Mouse (Mus musculus) embryonic stem cell, embryonic (primary cell): Measurements from ENCODE around the gene Gfral.

Experiments
- CTCF ChIA-PET, 4 experiments: fragments of 300-600 bp in 2 of 4; fragments of 350-600 bp in 2 of 4; sonication (Branson Sonifier 250); formaldehyde crosslinking; loops; one replicate each; lab custom pipeline; 2022; ENCODE audit warnings: inconsistent platforms in 2 of 4; lab: Charles Lee
- POLR2A ChIA-PET, 4 experiments: fragments of 300-600 bp in 2 of 4; fragments of 350-600 bp in 2 of 4; sonication (Branson Sonifier 250); formaldehyde crosslinking; loops; one replicate each; lab custom pipeline; 2022; ENCODE audit warnings: antibody characterized with exemption in 4 of 4, inconsistent platforms in 1 of 4; lab: Charles Lee

Gene Gfral

DNA sequence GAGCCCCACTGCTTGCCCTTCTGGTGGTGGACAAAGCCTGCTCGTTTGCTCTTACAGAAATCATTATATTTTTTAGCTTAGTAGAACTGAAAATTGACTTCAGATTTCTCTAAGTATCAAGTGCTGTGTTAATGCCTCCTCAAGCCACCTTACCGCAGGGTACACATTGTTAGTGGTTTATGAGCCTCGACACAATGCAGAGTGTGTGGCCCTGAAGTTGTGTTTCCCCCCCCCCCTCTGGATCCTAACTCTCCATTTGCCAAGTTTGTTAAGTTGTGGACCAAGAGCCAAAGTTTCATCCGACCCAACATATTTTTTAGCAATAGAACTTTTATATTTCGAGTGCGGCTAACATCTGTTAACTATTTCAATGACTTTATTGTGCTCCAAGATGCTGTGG, 79.4 kb downstream of the Gfral start:
- ChIA-PET POLR2A (interaction anchor here in 1 of 4 experiments (0.7 kb wide), 1 partner anchor 96 kb away, joined by 4 read pairs; no protein-coding TSS in a partner anchor), CTCF (no interaction called here)

DNA sequence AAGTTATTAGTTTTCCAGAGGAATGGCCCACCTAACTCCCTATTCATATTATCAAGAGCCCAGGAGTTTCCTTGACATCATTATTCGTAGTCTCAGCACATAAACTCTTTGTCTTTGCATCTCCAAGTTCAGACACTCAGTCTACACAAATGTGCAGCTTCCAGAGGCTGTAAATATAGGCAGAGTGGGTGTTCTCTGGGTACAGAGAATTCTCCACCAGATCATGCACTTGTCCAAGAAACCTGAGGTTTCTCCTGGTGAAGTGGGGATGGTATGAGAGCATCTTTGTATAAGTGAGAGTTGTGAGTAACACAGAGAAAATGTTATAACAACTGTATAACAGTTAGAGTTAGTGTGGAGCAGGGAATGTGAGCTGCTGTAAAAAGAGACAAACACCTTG, 84.1 kb downstream of the Gfral start:
- POLR2A ChIA-PET = no interaction called here
- CTCF ChIA-PET = no interaction called here

DNA sequence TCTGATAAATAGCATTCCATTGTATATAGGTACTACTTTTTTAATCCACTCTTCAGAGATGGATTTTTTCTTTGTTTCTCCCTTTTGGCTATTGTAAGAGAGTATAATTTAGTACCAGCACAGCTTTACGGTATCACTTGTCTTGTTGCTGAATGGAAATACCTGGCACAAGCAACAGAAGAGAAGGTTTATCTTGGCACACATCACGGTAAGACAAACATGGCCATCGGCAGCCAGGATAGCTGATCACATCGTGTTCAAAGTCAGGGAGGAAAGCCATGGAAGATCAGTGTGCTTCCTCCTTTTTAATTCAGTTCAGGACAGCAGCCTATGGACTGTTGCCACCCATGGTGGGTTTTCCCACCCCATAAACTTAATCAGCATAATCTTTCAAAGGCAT, 89.2 kb downstream of the Gfral start:
- ChIA-PET CTCF (no interaction called here), POLR2A (no interaction called here)

DNA sequence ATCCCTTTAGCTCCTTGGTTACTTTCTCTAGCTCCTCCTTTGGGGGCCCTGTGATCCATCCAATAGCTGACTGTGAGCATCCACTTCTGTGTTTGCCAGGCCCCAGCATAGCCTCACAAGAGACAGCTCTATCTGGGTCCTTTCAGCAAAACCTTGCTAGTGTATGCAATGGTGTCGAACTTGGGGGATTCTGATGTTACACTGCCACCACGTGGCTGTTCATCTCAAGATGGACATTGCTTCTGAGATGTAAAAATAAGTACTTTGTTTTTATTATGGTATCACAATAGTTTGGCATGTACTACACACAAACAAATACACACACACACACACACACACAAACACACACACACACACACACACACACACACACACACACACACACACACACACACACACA, 90.6 kb downstream of the Gfral start:
- CTCF ChIA-PET = interaction anchor here in 3 of 4 experiments (0.6 to 1.2 kb wide), 5 partner anchors 67 to 437 kb away, joined by 5 to 11 read pairs (median 7); no protein-coding TSS in a partner anchor
- POLR2A ChIA-PET = interaction anchor here in 2 of 4 experiments (0.6 kb wide), 2 partner anchors 8 to 361 kb away, joined by 3 to 6 read pairs; no protein-coding TSS in a partner anchor
